8 mouse cellular contexts compared by ENCODE assay signal in the genomic region with DNA sequence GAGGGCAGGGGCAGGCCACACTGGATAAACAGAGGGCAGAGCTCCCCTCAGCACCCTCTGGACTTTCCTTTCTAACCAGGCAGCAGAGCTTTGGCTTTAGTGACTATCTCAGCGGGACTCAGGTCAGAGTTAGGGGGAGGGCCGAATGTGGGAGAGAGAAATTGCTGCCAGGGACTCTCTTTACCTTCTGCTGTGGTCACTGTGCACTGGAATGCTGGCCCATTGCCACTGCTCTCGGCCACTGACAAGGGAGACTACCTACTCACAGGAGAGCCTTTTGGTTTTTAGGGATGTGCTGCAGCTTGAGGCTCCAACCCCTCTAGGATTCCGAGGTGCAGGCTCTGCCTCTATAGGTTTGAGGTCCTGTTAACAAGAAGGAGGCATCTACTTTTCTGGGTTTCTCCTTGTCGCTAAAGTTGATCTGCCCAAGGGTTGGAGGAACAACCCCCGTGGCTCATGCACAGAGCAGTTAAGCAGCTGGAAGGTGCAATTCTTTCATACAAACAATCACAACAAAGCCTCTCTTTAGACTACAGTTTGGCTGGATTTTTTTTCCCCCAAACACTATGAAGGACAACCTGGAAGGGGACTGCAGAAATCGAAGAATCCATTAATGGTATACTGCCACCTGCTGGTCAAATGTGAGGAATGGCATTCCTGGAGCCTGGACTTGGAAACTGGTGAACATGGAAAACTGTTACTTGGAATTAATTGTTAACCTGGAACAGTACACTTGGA.
DNase-seq lines count a peak whose midpoint lies in the region; TF ChIP-seq lines count a peak whose summit lies in the region.

No protein-coding gene starts in this region.

- in situ Hi-C loops in CH12.LX (cut with MboI; ENCODE audit: low pct_ligation_motif_present, low pct_unique_long_range_greater_than_20kb, low sequenced_read_pairs), result no loop called here

- no peak overlapping the region for H3K9ac ChIP-seq in CH12.LX (ENCODE audit: insufficient read depth, low read depth)

- H3K36me3 ChIP-seq in CH12.LX (replicated peaks in 1 of 2; ENCODE audit: control insufficient read depth in 1 of 2, insufficient read depth in 1 of 2, low read length in 1 of 2), result peaks cover 7 to 56% of the 10 kb centered on the region in 2 experiments
- 0 out of 2 replicates have a peak, but pooled peaks cover 2% of the 10 kb centered on the region for H3K36me3 ChIP-seq in splenic B cell, adult 2 months (ENCODE audit: control insufficient read depth, insufficient read depth, low read length, poor library complexity, severe bottlenecking)

- peak; percentile 74 for TF ChIP-seq RAD21 in CH12.LX (IDR thresholded peaks at IDR 0.05; ENCODE audit: low read depth, low read length)

- no peaks in the 10 kb centered on the region for H3K79me2 ChIP-seq in CH12.LX (replicated peaks; ENCODE audit: control insufficient read depth, extremely low read depth, insufficient read depth, poor library complexity, severe bottlenecking)

- no peaks in the 10 kb centered on the region for H3K27me3 ChIP-seq in CH12.LX (replicated peaks)
- H3K27me3 ChIP-seq in splenic B cell, adult 2 months (ENCODE audit: control insufficient read depth, insufficient read depth, low read length, poor library complexity, severe bottlenecking), result no peaks in the 10 kb centered on the region

- no peak overlapping the region for H3K4me3 ChIP-seq in CH12.LX (replicated peaks in 1 of 3; ENCODE audit: low read depth in 2 of 3, low read length in 2 of 3, poor library complexity in 1 of 3)

- DNase-seq in CH12.LX (ENCODE audit: extremely low read depth) (peak; percentile 31), R1 (ENCODE audit: low read depth, low spot score) (peak; percentile 50)
- peak; percentile 85 for DNase-seq in embryo, embryonic 10.5 days (ENCODE audit: low spot score)
- DNase-seq in heart, postnatal 4 days, result peak; percentile 58
- DNase-seq in layer of hippocampus, adult 18-20 months (ENCODE audit: low spot score in 2 of 2), result peak; percentile 50 to 83
- DNase-seq in lung, postnatal 10 days, result peak; percentile 65
- DNase-seq in splenic B cell, adult 2 months (ENCODE audit: low read depth, low spot score), result peak; percentile 31
- no peak for DNase-seq in ovary, postnatal 36 days (ENCODE audit: low spot score)

- TF ChIP-seq CTCF in CH12.LX (conservative IDR thresholded peaks at IDR 0.05 in 1 of 2, IDR thresholded peaks at IDR 0.05 in 1 of 2; ENCODE audit: low read depth in 2 of 2, low read length in 2 of 2), result peak; percentile 73 to 93

- dilution Hi-C loops in CH12.LX (cut with MboI; ENCODE audit: extremely low pct_ligation_motif_present, extremely low pct_unique_long_range_greater_than_20kb, low sequenced_read_pairs), result no loop called here

- no peak overlapping the region for H3K27ac ChIP-seq in CH12.LX (ENCODE audit: insufficient read depth, low read depth)

- no peak for TF ChIP-seq EP300 in CH12.LX (IDR thresholded peaks at IDR 0.05; ENCODE audit: low read length)

- H3K4me2 ChIP-seq in CH12.LX (ENCODE audit: insufficient read depth, low read depth, poor library complexity, severe bottlenecking), result no peak overlapping the region

- H3K9me3 ChIP-seq in CH12.LX (replicated peaks; ENCODE audit: low read length), result no peaks in the 10 kb centered on the region

- no peak for TF ChIP-seq POLR2A in CH12.LX (IDR thresholded peaks at IDR 0.05; ENCODE audit: low read depth, low read length)

- no peaks in the 10 kb centered on the region for H3K4me1 ChIP-seq in CH12.LX (ENCODE audit: control insufficient read depth in 1 of 2, insufficient read depth in 2 of 2)

TF ChIP-seq in CH12.LX, 34 proteins besides CTCF, POLR2A, EP300 and RAD21:
- TF ChIP-seq USF1 (IDR thresholded peaks at IDR 0.05; ENCODE audit: low read depth, low read length) (no peak), SMC3 (IDR thresholded peaks at IDR 0.05; ENCODE audit: low read depth, low read length) (peak; percentile 63), MYC (IDR thresholded peaks at IDR 0.05; ENCODE audit: low read depth, low read length) (no peak), NRF1 (IDR thresholded peaks at IDR 0.05; ENCODE audit: low read depth, low read length) (no peak), IRF4 (IDR thresholded peaks at IDR 0.05; ENCODE audit: low read depth, low read length) (no peak)
